Mouse (Mus musculus) embryonic facial prominence, embryonic 10.5 days (tissue): ENCODE data around the gene Acad11. TPM values are rescaled to one million over a fixed set of nuclear protein-coding genes. Genes with fewer than 3 reads are reported as not detected.

Experiments
- DNase-seq: peaks from one replicate; pipeline ENCODE4 v3.0.0-alpha.2; 2017; ENCODE audit warnings: low spot score
- H3K27ac ChIP-seq: fragments of 300-500 bp; sonication (generic); replicated peaks from 2 replicates; pipeline ENCODE4 v1.5.1; 2016; ENCODE audit warnings: mild to moderate bottlenecking
- H3K27me3 ChIP-seq: fragments of 300-500 bp; sonication (generic); replicated peaks from 2 replicates; pipeline ENCODE4 v1.6.1; 2016; ENCODE audit warnings: low read depth, mild to moderate bottlenecking; ENCODE audit not compliant: poor library complexity, severe bottlenecking
- H3K36me3 ChIP-seq: fragments of 300-500 bp; sonication (generic); replicated peaks from 2 replicates; pipeline ENCODE4 v1.6.1; 2016; ENCODE audit warnings: mild to moderate bottlenecking, moderate library complexity
- H3K4me1 ChIP-seq: fragments of 300-500 bp; sonication (generic); 2 replicates; pipeline ENCODE4 v1.6.1; 2016
- H3K4me3 ChIP-seq: fragments of 300-500 bp; sonication (generic); 2 replicates; pipeline ENCODE4 v1.5.1; 2016; ENCODE audit warnings: mild to moderate bottlenecking, moderate library complexity
- H3K9me3 ChIP-seq: fragments of 300-500 bp; sonication (generic); 2 replicates; pipeline ENCODE4 v1.6.1; 2016; ENCODE audit warnings: mild to moderate bottlenecking
- whole genome bisulfite sequencing: fragments of 180-500 bp; shearing (Covaris S2); methylation state at CpG from one replicate; pipeline ENCODE4 v1.1.7; 2016; 5-methylcytosine and 5-hydroxymethylcytosine counted together
- polyA plus RNA-seq: library from polyadenylated mRNA; unstranded; fragments of >200 nt; fragmentation: Nextera tagmentation; extraction: Ambion mirVana; gene quantifications from 2 replicates; pipeline ENCODE4 v1.2.1, GENCODE M21; 2016

The Acad11 gene
- polyA plus RNA-seq, 1 experiment from 2014 or later = 9.7 TPM

- Histone ChIP-seq H3K27me3 (no peaks in the 10 kb centered on the region), H3K4me3 (no peak overlapping the region), H3K27ac (no peak overlapping the region), H3K9me3 (no peaks in the 10 kb centered on the region), H3K36me3 (peaks cover 37% of the 10 kb centered on the region), H3K4me1 (no peaks in the 10 kb centered on the region)
- DNase-seq = no peak
- 83% methylated on average over 4 of the region's 4 CpGs for WGBS
Observed at GRCm38 (mm10) chr9:104043676-104044075, 19.5 kb upstream of the Acad11 start.

DNA sequence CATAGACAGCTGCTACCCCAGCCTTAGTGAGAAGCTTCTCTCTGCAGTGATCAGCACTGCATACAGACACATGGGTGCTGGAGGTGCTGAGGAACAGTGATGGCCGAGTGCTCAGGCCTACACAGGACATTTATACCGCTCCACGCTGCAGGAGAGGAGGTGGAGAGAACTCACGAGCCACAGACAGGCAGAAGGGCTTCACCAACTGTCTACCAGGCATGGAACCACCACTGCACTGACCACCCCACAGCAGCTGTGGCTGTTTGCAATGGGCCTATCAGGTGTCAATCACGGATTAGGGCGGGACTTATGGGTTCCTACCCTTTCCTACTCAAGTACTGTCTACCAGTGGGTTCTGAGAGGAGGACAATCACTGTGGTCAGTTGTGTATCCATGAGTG is 12.1 kb upstream of the Acad11 start:
- H3K4me3 ChIP-seq = no peak overlapping the region
- no peaks in the 10 kb centered on the region for H3K9me3 ChIP-seq
- no peaks in the 10 kb centered on the region for H3K4me1 ChIP-seq
- DNase-seq = no peak
- H3K36me3 ChIP-seq = peaks cover 98% of the 10 kb centered on the region
- no peaks in the 10 kb centered on the region for H3K27me3 ChIP-seq
- no peak overlapping the region for H3K27ac ChIP-seq
- WGBS = 89% methylated on average over 6 of the region's 6 CpGs

DNA sequence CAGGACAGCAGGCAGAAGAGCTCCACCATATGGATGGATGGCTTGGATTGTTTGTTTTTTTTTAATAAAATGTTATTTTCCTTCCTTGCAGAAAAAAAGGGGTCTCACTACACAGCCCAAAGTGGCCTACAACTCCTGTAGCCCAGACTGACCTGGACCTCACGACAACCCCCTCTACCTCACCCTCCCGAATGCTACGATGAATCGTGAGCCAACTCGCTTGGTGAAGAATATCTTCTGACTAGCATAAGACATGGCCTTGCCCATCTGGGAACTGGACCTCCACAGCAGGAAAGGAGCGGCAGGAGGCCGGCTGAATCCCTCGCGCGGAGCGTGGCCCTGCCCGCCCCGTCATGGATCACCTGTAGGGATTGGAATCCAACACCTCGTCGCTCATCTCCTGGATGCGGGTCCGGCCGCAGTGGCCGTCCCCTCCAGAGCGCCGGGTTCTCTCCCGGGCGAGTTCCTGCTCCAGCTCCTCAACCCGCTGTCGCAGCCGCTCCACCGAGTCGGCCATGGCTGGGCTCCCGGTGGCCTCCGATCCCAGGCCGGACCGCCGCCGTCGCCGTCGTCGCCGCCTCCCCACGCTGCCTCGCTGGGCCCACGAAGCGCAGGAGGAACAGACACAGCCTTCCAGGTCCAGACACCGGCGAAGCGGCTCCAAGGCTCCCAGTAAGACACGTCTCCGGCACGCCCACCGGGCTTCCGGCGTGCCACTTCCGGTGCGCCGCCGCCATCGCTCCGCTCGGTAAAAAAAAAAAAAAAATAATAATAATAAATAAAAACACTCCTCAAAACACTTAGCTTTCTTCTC is 540 bp upstream of the Acad11 start, which contains the start of gene Uba5:
Gene Uba5, minus strand, starts transcription at position 705 of the 814 bp plus-strand sequence.
- peak within 1 kb of the TSS; percentile 93 for H3K27ac ChIP-seq
- peak; percentile 79 for DNase-seq

GRCm38 (mm10) chr9:104064571-104064970 is 1.4 kb downstream of the Acad11 start:
- no peaks in the 10 kb centered on the region for H3K9me3 ChIP-seq
- no peak for DNase-seq
- no peaks in the 10 kb centered on the region for H3K27me3 ChIP-seq
- peaks cover 17% of the 10 kb centered on the region for H3K4me1 ChIP-seq
- WGBS = 40% methylated on average over 1 of the region's 1 CpGs
- peaks cover 11% of the 10 kb centered on the region for H3K36me3 ChIP-seq
- no peak overlapping the region for H3K4me3 ChIP-seq
- no peak overlapping the region for H3K27ac ChIP-seq

More for the DNA sequence above, 540 bp upstream of the Acad11 start, which contains the start of gene Uba5:
- whole genome bisulfite sequencing = under 1% methylated on average over 59 of the region's 59 CpGs
- no peaks in the 10 kb centered on the region for H3K9me3 ChIP-seq
- peaks cover 26% of the 10 kb centered on the region for H3K36me3 ChIP-seq
- peak within 1 kb of the TSS; percentile 84 for H3K4me3 ChIP-seq
- H3K4me1 ChIP-seq = peaks cover 17% of the 10 kb centered on the region
- H3K27me3 ChIP-seq = no peaks in the 10 kb centered on the region

DNA sequence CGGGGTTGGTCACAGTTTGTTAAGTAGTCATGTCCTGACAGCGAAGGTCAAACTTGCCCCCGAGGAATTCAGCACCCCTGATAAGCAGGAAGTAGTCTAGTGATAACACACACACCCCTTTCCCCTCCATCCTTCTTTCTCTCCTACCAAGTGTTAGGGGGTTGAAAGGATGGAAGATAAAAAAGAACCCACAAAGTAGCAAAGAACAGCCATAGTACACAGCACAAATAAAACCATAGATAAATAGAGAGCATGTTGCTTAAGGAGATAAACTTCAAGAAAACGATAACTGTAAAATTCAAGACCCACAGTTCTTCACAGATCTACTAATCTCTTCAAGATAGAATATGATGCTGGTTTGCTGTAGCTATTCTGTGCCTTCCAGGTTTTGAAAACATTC is 7.1 kb downstream of the Acad11 start:
- Histone ChIP-seq H3K9me3 (no peaks in the 10 kb centered on the region), H3K36me3 (no peaks in the 10 kb centered on the region), H3K27me3 (no peaks in the 10 kb centered on the region), H3K27ac (no peak overlapping the region), H3K4me3 (no peak overlapping the region), H3K4me1 (no peaks in the 10 kb centered on the region)
- 83% methylated on average over 4 of the region's 4 CpGs for WGBS
- DNase-seq = no peak

DNA sequence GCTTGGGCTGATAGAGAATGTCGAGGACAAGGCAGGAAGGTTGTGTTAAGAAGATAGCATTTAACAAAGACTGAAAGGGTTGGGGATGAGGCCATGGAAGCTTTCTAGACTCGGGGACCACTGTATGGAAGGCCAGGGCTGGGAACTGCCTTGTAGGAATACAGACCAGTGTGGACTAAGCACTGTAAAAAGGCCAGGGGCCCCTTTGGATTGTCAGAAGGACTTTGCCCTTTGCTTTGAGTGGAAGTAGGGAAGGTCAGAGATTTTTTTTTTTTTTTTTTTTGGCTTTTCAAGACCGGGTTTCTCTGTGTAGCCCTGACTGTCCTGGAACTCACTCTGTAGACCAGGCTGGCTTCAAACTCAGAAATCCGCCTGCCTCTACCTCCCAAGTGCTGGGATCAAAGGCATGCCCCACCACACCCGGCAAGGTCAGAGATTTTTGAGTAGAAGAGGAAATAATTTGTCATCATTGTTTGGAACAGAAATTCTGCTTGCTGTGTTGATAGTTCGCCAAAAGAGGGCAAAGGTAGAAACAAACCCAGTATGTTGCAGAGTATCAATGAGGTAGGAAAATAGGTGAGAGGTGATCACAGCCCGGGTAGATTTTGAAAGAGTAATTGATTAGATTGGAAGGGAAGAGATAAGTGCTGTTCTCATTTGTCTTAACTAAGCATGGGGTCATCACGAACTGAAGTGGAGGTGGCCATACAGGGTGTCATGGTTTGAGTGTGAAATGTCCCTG is 7.9 kb downstream of the Acad11 start:
- no peaks in the 10 kb centered on the region for H3K36me3 ChIP-seq
- H3K4me3 ChIP-seq = no peak overlapping the region
- no peak for DNase-seq
- no peaks in the 10 kb centered on the region for H3K4me1 ChIP-seq
- no peak overlapping the region for H3K27ac ChIP-seq
- H3K27me3 ChIP-seq = no peaks in the 10 kb centered on the region
- WGBS = 82% methylated on average over 8 of the region's 8 CpGs
- no peaks in the 10 kb centered on the region for H3K9me3 ChIP-seq

DNA sequence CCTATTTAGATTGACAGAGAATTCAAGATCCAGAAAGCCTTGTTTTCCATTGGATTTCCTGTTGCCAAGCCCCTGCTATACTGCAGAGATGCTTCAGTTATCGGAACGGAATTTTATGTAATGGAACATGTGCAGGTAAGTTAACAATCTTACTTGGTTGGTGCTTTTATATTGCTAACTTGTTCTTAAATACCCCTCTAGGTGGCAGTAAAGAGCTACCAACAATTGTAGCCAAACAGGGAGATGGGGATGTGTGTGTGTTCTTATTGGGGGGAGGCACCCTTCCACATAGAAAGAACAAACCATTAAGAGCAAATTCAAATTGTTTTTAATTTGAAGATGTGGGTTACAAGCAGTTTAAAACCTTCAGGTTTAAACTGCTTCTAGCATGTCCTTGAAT is 12.6 kb downstream of the Acad11 start:
- no peaks in the 10 kb centered on the region for H3K36me3 ChIP-seq
- WGBS = 71% methylated on average over 2 of the region's 2 CpGs
- no peak for DNase-seq

DNA sequence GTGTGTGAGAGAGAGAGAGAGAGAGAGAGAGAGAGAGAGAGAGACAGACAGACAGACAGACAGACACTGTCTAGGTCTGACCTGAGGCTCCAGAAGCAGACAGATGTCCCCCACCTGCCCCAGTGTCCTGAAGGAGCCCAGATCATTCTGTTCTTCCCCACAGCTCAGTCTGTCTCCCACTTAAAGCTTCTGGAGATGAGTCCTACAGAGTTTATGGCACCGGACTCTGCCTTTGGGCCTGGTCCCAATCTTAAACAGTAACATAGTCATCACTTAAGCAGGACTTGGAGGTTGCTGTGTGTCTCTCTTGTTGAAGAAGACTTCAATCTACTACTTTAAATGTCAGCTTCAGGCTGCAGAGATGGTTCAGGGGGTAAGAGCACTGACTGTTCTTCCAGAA is 15.6 kb downstream of the Acad11 start:
- no peaks in the 10 kb centered on the region for H3K36me3 ChIP-seq
- no peak overlapping the region for H3K4me3 ChIP-seq
- WGBS = 92% methylated on average over 1 of the region's 1 CpGs
- H3K4me1 ChIP-seq = no peaks in the 10 kb centered on the region
- DNase-seq = no peak
- no peaks in the 10 kb centered on the region for H3K27me3 ChIP-seq
- no peaks in the 10 kb centered on the region for H3K9me3 ChIP-seq
- H3K27ac ChIP-seq = no peak overlapping the region

More for the DNA sequence above, 12.6 kb downstream of the Acad11 start:
- Histone ChIP-seq H3K4me3 (no peak overlapping the region), H3K27me3 (no peaks in the 10 kb centered on the region), H3K4me1 (no peaks in the 10 kb centered on the region), H3K27ac (no peak overlapping the region), H3K9me3 (no peaks in the 10 kb centered on the region)

DNA sequence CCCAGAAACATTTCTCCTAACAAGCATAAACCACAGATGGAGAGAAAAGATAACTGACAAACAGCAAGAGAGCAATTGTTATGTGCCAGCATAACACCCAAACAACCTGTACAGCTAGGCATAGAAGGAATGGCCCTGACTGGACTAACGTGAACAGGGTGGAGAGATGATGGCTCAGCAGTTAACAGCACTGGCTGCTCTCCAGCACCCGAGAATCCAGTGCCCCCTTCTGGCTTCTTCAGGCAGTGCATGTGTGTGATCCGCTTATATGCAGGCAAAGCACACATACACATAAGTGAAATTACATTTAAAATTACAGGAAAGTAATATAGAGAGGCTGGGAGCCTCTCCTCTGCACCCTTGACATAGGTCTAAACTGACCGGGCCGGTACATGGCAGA is 16.2 kb downstream of the Acad11 start:
- Histone ChIP-seq H3K27me3 (no peaks in the 10 kb centered on the region), H3K4me3 (no peak overlapping the region), H3K9me3 (no peaks in the 10 kb centered on the region), H3K4me1 (no peaks in the 10 kb centered on the region), H3K27ac (no peak overlapping the region), H3K36me3 (no peaks in the 10 kb centered on the region)
- DNase-seq = peak; percentile 69
- 53% methylated on average over 5 of the region's 5 CpGs for WGBS

GRCm38 (mm10) chr9:104080038-104080437 is 16.9 kb downstream of the Acad11 start:
- H3K4me3 ChIP-seq = no peak overlapping the region
- 76% methylated on average over 3 of the region's 3 CpGs for WGBS
- no peak overlapping the region for H3K27ac ChIP-seq
- H3K36me3 ChIP-seq = no peaks in the 10 kb centered on the region
- H3K4me1 ChIP-seq = no peaks in the 10 kb centered on the region
- DNase-seq = no peak
- H3K27me3 ChIP-seq = no peaks in the 10 kb centered on the region
- H3K9me3 ChIP-seq = no peaks in the 10 kb centered on the region

- WGBS = 71% methylated on average over 4 of the region's 4 CpGs
- Histone ChIP-seq H3K9me3 (no peaks in the 10 kb centered on the region), H3K4me3 (no peak overlapping the region), H3K27ac (no peak overlapping the region), H3K27me3 (no peaks in the 10 kb centered on the region), H3K4me1 (no peaks in the 10 kb centered on the region), H3K36me3 (no peaks in the 10 kb centered on the region)
- no peak for DNase-seq
Observed at GRCm38 (mm10) chr9:104085730-104086429, 22.7 kb downstream of the Acad11 start.

DNA sequence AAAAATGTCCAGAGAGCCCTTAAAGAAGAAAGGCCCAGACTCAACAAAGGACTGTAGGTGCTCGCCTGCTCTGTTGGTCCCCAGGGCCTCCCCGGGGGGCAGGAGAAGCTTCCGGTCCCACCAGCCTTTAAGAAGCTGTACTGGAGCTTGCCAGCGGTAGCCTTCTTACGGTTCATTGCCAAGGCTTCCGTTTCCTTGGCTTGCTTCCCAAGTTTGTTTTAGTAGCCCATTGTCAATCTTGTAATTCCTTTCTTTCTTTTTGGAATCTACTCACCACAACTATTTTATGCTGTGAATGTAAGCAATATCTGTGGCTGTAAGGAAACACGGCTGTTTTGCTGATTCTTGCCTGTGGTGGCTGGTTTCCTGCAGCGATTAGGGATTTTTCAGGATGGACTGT is 25.4 kb downstream of the Acad11 start:
- no peak overlapping the region for H3K4me3 ChIP-seq
- no peak for DNase-seq
- no peaks in the 10 kb centered on the region for H3K36me3 ChIP-seq
- 84% methylated on average over 8 of the region's 8 CpGs for WGBS
- no peaks in the 10 kb centered on the region for H3K27me3 ChIP-seq
- no peaks in the 10 kb centered on the region for H3K9me3 ChIP-seq
- no peaks in the 10 kb centered on the region for H3K4me1 ChIP-seq
- no peak overlapping the region for H3K27ac ChIP-seq
